Mouse (Mus musculus) midbrain, postnatal 0 days (tissue): ENCODE results near the gene Slc26a9. TPM values are rescaled to one million over a fixed set of nuclear protein-coding genes. Genes with fewer than 3 reads are reported as not detected.

ENCODE experiments used
- ATAC-seq: fragments of 200-750 bp; cut with Nextera tagmentation; 2 replicates; pipeline ENCODE4 v1.8.0; 2017; ENCODE audit warnings: moderate number of reproducible peaks, mild to moderate bottlenecking, moderate TSS enrichment, moderate library complexity; ENCODE audit not compliant: low FRiP score
- DNase-seq: peaks from one replicate; pipeline ENCODE4 v3.0.0-alpha.2; 2015; ENCODE audit warnings: low spot score
- H3K27ac ChIP-seq: fragments of 300-500 bp; sonication (generic); 2 replicates; pipeline ENCODE4 v1.5.1; 2014; ENCODE audit warnings: low read depth, mild to moderate bottlenecking, low read length, mixed read lengths
- H3K27me3 ChIP-seq: fragments of 300-500 bp; sonication (generic); 2 replicates; pipeline ENCODE4 v1.6.1; 2014; ENCODE audit warnings: low read length, control low read depth, mixed read lengths; ENCODE audit not compliant: insufficient read depth
- H3K36me3 ChIP-seq: fragments of 300-500 bp; sonication (generic); 2 replicates; pipeline ENCODE4 v1.6.1; 2014; ENCODE audit warnings: low read length, control low read depth, mixed read lengths; ENCODE audit not compliant: insufficient read depth
- H3K4me1 ChIP-seq: fragments of 300-500 bp; sonication (generic); 2 replicates; pipeline ENCODE4 v1.6.1; 2014; ENCODE audit warnings: mild to moderate bottlenecking, control low read depth, antibody characterized with exemption, low read length, mixed read lengths; ENCODE audit not compliant: insufficient read depth
- H3K4me2 ChIP-seq: fragments of 300-500 bp; sonication (generic); 2 replicates; pipeline ENCODE4 v1.6.1; 2014; ENCODE audit warnings: low read depth, mild to moderate bottlenecking, low read length, mixed read lengths; ENCODE audit not compliant: poor library complexity, severe bottlenecking
- H3K4me3 ChIP-seq: fragments of 300-500 bp; sonication (generic); 2 replicates; pipeline ENCODE4 v1.5.1; 2014; ENCODE audit warnings: low read depth, mild to moderate bottlenecking, low read length, moderate library complexity
- H3K9ac ChIP-seq: fragments of 300-500 bp; sonication (generic); replicated peaks from 2 replicates; pipeline ENCODE4 v1.6.1; 2014; ENCODE audit warnings: mild to moderate bottlenecking, low read length, moderate library complexity, mixed read lengths; ENCODE audit not compliant: poor library complexity, severe bottlenecking
- H3K9me3 ChIP-seq: fragments of 300-500 bp; sonication (generic); 2 replicates; pipeline ENCODE4 v1.6.1; 2016; ENCODE audit warnings: low read length, control low read depth
- CTCF ChIP-seq: IDR thresholded peaks from 2 replicates; pipeline ENCODE4 v1.5.1; 2016; ENCODE audit warnings: antibody characterized with exemption, mild to moderate bottlenecking
- WGBS: fragments of 180-500 bp; shearing (Covaris S2); extraction: QIAGEN DNeasy Blood & Tissue Kit; methylation state at CpG from one replicate; pipeline ENCODE4 v1.1.7; 2014; 5-methylcytosine and 5-hydroxymethylcytosine counted together
- polyA plus RNA-seq: library from polyadenylated mRNA; unstranded; fragments of >200 nt; fragmentation: Nextera tagmentation; extraction: Ambion mirVana; gene quantifications from 2 replicates; pipeline ENCODE4 v1.2.1, GENCODE M21; 2015
- total RNA-seq: library from RNA; depleted of rRNA; stranded (reverse); fragments of >200 nt; gene quantifications from 2 replicates; pipeline ENCODE4 v1.2.3, GENCODE M21; 2014

Gene Slc26a9
- total and polyA plus RNA-seq, 2 experiments from 2014 or later: 0.14 to 0.44 TPM

GRCm38 (mm10) chr1:131759667-131760427 is 16.0 kb downstream of the Slc26a9 start:
- Histone ChIP-seq H3K4me2 (no peak overlapping the region), H3K9ac (no peak overlapping the region), H3K36me3 (no peaks in the 10 kb centered on the region), H3K27ac (no peak overlapping the region), H3K9me3 (no peaks in the 10 kb centered on the region), H3K27me3 (no peaks in the 10 kb centered on the region), H3K4me1 (no peaks in the 10 kb centered on the region), H3K4me3 (no peak overlapping the region)
- no peak for TF ChIP-seq CTCF
- no peak for ATAC-seq
- DNase-seq: no peak
- WGBS: 71% methylated on average over 9 of the region's 9 CpGs

GRCm38 (mm10) chr1:131760428-131760820 is 16.6 kb downstream of the Slc26a9 start:
- DNase-seq (no peak), ATAC-seq (no peak)
- Histone ChIP-seq H3K9ac (no peak overlapping the region), H3K27ac (no peak overlapping the region), H3K4me3 (no peak overlapping the region), H3K4me1 (peaks cover 3% of the 10 kb centered on the region; the same call in 1 of the 2 replicates), H3K36me3 (no peaks in the 10 kb centered on the region), H3K27me3 (no peaks in the 10 kb centered on the region), H3K4me2 (no peak overlapping the region), H3K9me3 (no peaks in the 10 kb centered on the region)
- no peak for TF ChIP-seq CTCF
- WGBS: 88% methylated on average over 3 of the region's 3 CpGs

- WGBS: 90% methylated on average over 13 of the region's 13 CpGs
- ATAC-seq: no peak
- no peak for DNase-seq
Measured at GRCm38 (mm10) chr1:131761079-131761831, 17.4 kb downstream of the Slc26a9 start.

GRCm38 (mm10) chr1:131763683-131764082 is 19.9 kb downstream of the Slc26a9 start:
- H3K9me3 ChIP-seq: no peaks in the 10 kb centered on the region
- DNase-seq (no peak), ATAC-seq (no peak)
- 69% methylated on average over 9 of the region's 9 CpGs for WGBS
- no peak overlapping the region for H3K4me2 ChIP-seq
- peaks cover 3% of the 10 kb centered on the region; the same call in 1 of the 2 replicates for H3K4me1 ChIP-seq
- 0 out of 2 replicates have a peak, but pooled peaks have one; percentile 18 for TF ChIP-seq CTCF
- no peak overlapping the region for H3K4me3 ChIP-seq
- no peaks in the 10 kb centered on the region for H3K36me3 ChIP-seq
- no peak overlapping the region for H3K27ac ChIP-seq
- H3K27me3 ChIP-seq: no peaks in the 10 kb centered on the region
- H3K9ac ChIP-seq: no peak overlapping the region

More at GRCm38 (mm10) chr1:131761079-131761831, 17.4 kb downstream of the Slc26a9 start:
- Histone ChIP-seq H3K27ac (no peak overlapping the region), H3K9ac (no peak overlapping the region), H3K4me2 (no peak overlapping the region), H3K27me3 (no peaks in the 10 kb centered on the region), H3K4me3 (no peak overlapping the region), H3K36me3 (no peaks in the 10 kb centered on the region), H3K4me1 (peaks cover 3% of the 10 kb centered on the region; the same call in 1 of the 2 replicates), H3K9me3 (no peaks in the 10 kb centered on the region)
- TF ChIP-seq CTCF: no peak

GRCm38 (mm10) chr1:131764581-131765338 is 20.9 kb downstream of the Slc26a9 start:
- WGBS: 60% methylated on average over 8 of the region's 8 CpGs
- Histone ChIP-seq H3K36me3 (no peaks in the 10 kb centered on the region), H3K9me3 (no peaks in the 10 kb centered on the region), H3K4me3 (no peak overlapping the region), H3K27ac (no peak overlapping the region), H3K9ac (no peak overlapping the region), H3K4me1 (peaks cover 3% of the 10 kb centered on the region; the same call in 1 of the 2 replicates), H3K27me3 (no peaks in the 10 kb centered on the region), H3K4me2 (no peak overlapping the region)
- ATAC-seq (no peak), DNase-seq (no peak)
- TF ChIP-seq CTCF: no peak
